Mouse (Mus musculus): ENCODE results near the gene Tnfsf12.

- TF ChIP-seq CTCF (IDR thresholded peaks at IDR 0.05; ENCODE audit: extremely low read depth, insufficient read length, insufficient replicate concordance, low read depth, low read length) (no peak), POLR2A (IDR thresholded peaks at IDR 0.05; ENCODE audit: low read depth, low read length) (no peak)
Observed at GRCm38 (mm10) chr11:69645860-69646259, 49.8 kb downstream of the Tnfsf12 start.
